Mouse (Mus musculus) liver, adult (tissue): ENCODE data around the gene 1700093K21Rik.

Experiments used
- GATA4 ChIP-seq: IDR thresholded peaks from 2 replicates; pipeline ENCODE4 v1.6.1; 2014; ENCODE audit warnings: mild to moderate bottlenecking, low read length; ENCODE audit not compliant: insufficient replicate concordance

The 1700093K21Rik gene

DNA sequence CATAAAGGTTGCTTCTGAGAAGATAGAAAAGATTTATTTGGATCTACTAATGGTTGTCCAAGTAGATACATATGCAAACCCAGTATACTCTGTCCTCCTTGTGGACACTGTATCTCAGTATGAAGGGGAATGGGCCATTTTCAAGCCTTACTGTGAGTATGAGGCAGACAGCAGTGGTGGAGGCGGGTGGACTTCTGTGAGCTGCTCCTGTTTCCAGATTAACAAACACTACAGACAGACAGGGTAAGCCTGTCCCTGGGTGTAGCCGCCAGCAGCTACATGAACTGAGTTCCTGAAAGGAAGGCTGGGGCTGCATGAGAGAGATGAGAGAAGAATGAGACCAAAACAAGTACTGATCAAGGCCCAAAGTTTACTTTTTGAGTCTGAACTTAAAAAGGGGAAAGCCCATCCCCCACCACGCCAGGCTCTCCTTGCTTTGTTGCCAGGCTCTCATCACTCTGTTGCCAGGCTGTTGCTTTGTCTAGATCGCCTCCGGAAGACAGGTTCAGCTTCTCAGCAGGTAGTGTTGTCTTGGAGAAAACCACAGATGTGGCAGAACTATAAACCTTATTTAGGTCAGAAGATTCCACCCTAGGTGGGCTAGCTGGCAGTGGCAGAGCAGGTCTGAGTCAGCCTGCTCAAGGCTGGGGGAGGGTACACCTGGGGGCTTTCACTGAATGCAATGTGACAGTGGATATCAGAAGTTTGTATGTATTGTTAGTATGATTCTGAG, at the start of gene 1700093K21Rik:
Gene 1700093K21Rik (minus strand): TSS at position 683 of the 733 bp plus-strand sequence.
- no peak for TF ChIP-seq GATA4

GRCm38 (mm10) chr11:23570130-23570529, 49.2 kb upstream of the 1700093K21Rik start:
- no peak for TF ChIP-seq GATA4

GRCm38 (mm10) chr11:23565761-23566160, 44.8 kb upstream of the 1700093K21Rik start:
- TF ChIP-seq GATA4, result no peak

DNA sequence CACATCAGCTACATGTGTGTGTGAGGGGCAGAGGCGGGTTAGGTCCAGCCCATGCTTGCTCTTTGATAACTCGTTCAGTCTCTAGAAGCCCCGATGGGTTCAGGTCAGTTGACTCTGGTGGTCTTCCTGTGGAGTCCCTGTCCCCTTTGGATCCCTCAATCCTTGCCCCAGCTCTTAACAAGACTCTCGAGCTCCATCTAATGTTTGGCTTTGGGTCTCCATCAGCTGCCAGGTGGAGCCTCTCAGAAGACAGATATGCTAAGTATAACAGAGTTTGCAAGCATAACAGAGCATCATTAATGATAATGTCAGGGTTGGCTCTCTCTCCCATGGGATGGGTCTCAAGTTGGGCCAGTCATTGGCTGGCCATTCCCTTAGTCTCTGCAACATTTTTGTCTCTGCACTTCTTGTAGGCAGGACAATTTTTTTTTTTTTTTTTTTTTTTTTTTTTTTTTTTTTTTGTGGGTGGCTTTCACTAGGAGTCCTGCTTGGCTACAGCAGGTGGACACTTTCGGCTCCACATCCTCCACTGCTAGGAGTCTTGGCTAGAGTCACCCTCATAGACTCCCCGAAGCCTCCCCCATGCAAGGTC, 36.2 kb upstream of the 1700093K21Rik start:
- no peak for TF ChIP-seq GATA4

- TF ChIP-seq GATA4, result no peak
These were observed 16.5 kb upstream of the 1700093K21Rik start for GRCm38 (mm10) chr11:23537446-23537845.

- TF ChIP-seq GATA4, result no peak
These were observed 2.0 kb downstream of the 1700093K21Rik start for GRCm38 (mm10) chr11:23518981-23519380.

- no peak for TF ChIP-seq GATA4
These were observed 5.6 kb downstream of the 1700093K21Rik start for GRCm38 (mm10) chr11:23515315-23515714.

GRCm38 (mm10) chr11:23498609-23499008, 22.3 kb downstream of the 1700093K21Rik start:
- TF ChIP-seq GATA4, result no peak

GRCm38 (mm10) chr11:23497718-23498509, 23.0 kb downstream of the 1700093K21Rik start, which contains the start of gene Ahsa2:
Ahsa2 (minus strand) TSS chr11:23498030.
- TF ChIP-seq GATA4, result no peak

DNA sequence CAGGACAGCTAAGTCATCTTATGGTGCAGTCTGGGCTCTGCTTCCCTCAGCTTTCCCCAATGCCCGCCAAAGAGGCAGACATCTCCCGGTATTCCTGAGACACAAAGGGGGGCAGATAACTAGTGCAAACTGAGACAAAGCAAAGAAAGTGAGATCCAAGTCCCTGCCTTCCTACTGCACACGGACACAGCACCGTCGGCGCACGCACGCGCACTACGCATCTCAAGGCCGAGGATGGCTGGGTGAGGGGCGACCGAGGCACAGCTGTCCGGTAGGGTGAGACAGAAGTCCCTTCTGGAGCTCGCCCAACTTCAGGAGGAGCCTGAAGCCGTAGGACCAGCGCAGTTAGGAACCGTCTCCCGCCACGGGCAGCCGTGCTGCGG, 23.6 kb downstream of the 1700093K21Rik start:
- TF ChIP-seq GATA4, result no peak

- TF ChIP-seq GATA4, result no peak
These were observed 24.3 kb downstream of the 1700093K21Rik start for GRCm38 (mm10) chr11:23496661-23497060.

DNA sequence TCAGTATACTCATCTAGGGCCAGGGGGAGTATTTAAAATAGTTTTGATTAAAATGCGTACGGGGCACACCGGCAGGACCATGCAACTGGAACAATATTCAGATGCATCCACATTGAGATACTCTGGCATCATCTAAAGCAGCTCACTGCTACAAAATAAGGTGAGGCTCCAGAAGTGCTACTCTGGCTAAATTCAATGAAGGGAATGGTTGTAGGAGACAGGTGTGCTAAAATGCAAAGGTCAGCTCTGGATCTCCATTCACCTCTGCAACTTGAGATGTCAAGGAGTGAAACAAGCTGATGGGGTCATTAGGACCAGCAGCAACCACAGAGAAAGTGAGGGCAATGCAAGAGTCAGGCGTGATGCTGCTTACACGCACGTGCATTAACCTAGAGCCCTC, 25.7 kb downstream of the 1700093K21Rik start:
- TF ChIP-seq GATA4, result no peak

- TF ChIP-seq GATA4, result no peak
These were observed 28.7 kb downstream of the 1700093K21Rik start for GRCm38 (mm10) chr11:23492048-23492790.

- no peak for TF ChIP-seq GATA4
These were observed 31.0 kb downstream of the 1700093K21Rik start for GRCm38 (mm10) chr11:23489955-23490354.
